Mouse (Mus musculus) forebrain, embryonic 10.5 days (tissue): ENCODE measurements at regions not wholly inside any gene's neighbourhood (a gene's known extent, or its start where the extent isn't known, plus 50 kb on each side); places are given as distances from the start of the nearest gene placed in this dataset.

ENCODE experiments used
- DNase-seq: peaks from one replicate; pipeline ENCODE4 v3.0.0-alpha.2; 2017; ENCODE audit warnings: low spot score; ENCODE audit errors: extremely low spot score
- H3K27ac ChIP-seq: fragments of 300-500 bp; sonication (generic); 2 replicates; pipeline ENCODE4 v1.5.1; 2016; ENCODE audit warnings: mild to moderate bottlenecking
- H3K27me3 ChIP-seq: fragments of 300-500 bp; sonication (generic); 2 replicates; pipeline ENCODE4 v1.6.1; 2016; ENCODE audit warnings: mild to moderate bottlenecking; ENCODE audit not compliant: poor library complexity, severe bottlenecking
- H3K36me3 ChIP-seq: fragments of 300-500 bp; sonication (generic); replicated peaks from 2 replicates; pipeline ENCODE4 v1.6.1; 2016; ENCODE audit warnings: mild to moderate bottlenecking, moderate library complexity
- H3K4me1 ChIP-seq: fragments of 300-500 bp; sonication (generic); 2 replicates; pipeline ENCODE4 v1.6.1; 2016
- H3K4me3 ChIP-seq: fragments of 300-500 bp; sonication (generic); 2 replicates; pipeline ENCODE4 v1.5.1; 2016; ENCODE audit warnings: mild to moderate bottlenecking, moderate library complexity
- H3K9me3 ChIP-seq: fragments of 300-500 bp; sonication (generic); 2 replicates; pipeline ENCODE4 v1.6.1; 2016; ENCODE audit warnings: mild to moderate bottlenecking, moderate library complexity
- WGBS: fragments of 180-500 bp; shearing (Covaris S2); methylation state at CpG from one replicate; pipeline ENCODE4 v1.1.7; 2016; 5-methylcytosine and 5-hydroxymethylcytosine counted together

DNA sequence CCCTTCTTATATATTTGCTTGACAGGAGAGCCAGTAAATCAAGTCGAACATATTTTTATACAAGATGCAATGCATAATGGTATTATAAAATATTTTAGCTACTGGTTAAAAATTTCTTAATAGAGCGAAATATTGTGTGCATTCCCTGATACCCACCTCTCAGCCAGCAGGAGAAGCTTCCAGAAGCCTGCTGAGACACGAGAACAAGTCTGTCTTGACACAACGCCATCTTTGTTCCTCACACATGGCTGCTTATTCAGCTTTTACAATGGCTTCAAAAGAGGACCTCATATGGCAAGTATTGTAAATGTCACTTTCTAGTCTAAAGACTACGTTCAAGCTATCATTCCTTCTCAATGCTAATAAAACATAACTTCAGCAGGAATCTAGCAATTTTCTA lies 217.1 kb upstream of the Sptlc3 start:
- Histone ChIP-seq H3K27me3 (no peaks in the 10 kb centered on the region), H3K4me1 (no peaks in the 10 kb centered on the region), H3K36me3 (no peaks in the 10 kb centered on the region), H3K4me3 (no peak overlapping the region), H3K27ac (no peak overlapping the region), H3K9me3 (no peaks in the 10 kb centered on the region)
- WGBS = 84% methylated on average over 5 of the region's 5 CpGs
- no peak for DNase-seq

DNA sequence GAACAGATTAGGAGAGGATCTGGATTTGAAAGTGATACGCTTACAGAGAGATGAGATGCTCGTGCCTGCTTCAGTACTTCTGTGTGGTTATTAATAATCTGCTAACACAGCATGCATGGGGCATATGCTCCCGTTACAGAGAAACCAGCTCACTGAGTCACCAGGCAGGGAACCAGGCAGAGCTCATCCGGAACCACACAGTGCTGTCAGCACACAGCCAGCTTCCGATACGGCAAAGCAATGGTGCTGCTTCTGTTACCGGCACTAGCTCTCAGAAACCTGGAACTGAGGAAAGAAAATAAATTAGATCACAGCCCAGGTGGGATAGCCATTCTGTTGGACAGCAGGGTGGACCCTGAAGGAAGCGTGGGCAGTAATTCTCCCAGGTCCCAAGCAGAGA lies 216.1 kb upstream of the Sptlc3 start:
- WGBS = 89% methylated on average over 8 of the region's 8 CpGs
- Histone ChIP-seq H3K27ac (no peak overlapping the region), H3K36me3 (no peaks in the 10 kb centered on the region), H3K4me3 (no peak overlapping the region), H3K27me3 (no peaks in the 10 kb centered on the region), H3K9me3 (no peaks in the 10 kb centered on the region), H3K4me1 (no peaks in the 10 kb centered on the region)
- DNase-seq = no peak

DNA sequence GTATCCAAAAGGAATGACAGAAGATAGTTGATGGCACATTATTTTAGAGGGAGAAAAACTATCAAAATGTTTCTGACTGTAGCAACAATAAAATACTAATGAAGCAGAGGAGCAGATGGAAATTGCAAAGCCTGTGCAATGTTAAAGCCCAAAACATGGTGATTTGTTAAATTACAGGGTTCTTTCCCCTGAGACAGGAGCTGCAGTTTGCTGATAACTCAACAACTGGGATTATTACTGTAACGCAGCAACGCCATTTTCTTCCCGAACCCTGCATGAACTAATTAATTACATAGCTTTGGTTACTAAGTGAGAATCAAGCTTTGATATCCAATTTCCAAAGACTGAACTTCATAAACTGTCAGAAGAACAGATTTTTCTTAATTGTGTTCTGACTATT lies 212.7 kb upstream of the Sptlc3 start:
- H3K4me3 ChIP-seq = no peak overlapping the region
- H3K4me1 ChIP-seq = no peaks in the 10 kb centered on the region
- no peak overlapping the region for H3K27ac ChIP-seq
- DNase-seq = no peak
- no peaks in the 10 kb centered on the region for H3K27me3 ChIP-seq
- H3K36me3 ChIP-seq = no peaks in the 10 kb centered on the region
- 88% methylated on average over 3 of the region's 3 CpGs for WGBS
- no peaks in the 10 kb centered on the region for H3K9me3 ChIP-seq

DNA sequence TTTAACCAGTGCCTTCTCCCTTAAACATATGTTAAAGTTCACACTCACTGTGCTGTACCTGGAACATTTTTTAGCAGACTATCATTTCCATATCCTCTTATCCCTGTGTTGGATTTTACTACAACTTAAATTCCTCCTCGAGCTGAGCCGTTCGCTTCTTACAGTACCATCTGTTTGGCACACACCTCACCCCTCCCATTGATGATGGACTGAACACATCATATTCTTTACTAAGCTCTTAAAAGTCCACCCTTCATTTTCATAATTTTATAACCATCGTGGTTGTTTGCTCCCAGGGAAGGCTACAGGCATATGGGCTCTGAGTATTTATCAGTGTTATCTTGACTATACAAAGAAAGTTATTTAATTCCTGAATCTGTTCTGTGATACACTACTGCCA lies 209.4 kb upstream of the Sptlc3 start:
- H3K27ac ChIP-seq = no peak overlapping the region
- H3K4me1 ChIP-seq = no peaks in the 10 kb centered on the region
- H3K4me3 ChIP-seq = no peak overlapping the region
- 93% methylated on average over 4 of the region's 4 CpGs for WGBS
- H3K36me3 ChIP-seq = no peaks in the 10 kb centered on the region
- H3K27me3 ChIP-seq = no peaks in the 10 kb centered on the region
- H3K9me3 ChIP-seq = no peaks in the 10 kb centered on the region
- DNase-seq = no peak

DNA sequence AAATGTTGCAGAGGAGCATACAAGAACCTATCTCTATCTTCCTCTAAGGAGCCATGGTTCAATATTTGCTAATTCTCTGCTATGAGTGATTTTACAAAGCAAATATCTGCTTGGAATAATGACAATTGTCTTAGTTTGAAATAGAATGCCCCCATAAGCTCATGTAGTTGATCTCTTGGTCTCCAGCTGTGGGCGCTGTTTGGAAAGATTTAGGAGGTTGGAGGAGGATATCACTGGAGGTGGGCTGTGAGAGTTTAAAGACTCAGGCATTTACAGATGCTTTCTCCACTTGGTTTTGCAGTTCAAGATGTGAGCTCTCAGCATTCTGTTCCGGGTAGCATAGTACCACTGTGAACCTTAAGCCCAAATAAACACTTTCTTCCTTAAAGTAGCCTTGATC lies 207.3 kb upstream of the Sptlc3 start:
- DNase-seq = no peak
- Histone ChIP-seq H3K4me3 (no peak overlapping the region), H3K27ac (no peak overlapping the region), H3K9me3 (no peaks in the 10 kb centered on the region), H3K27me3 (no peaks in the 10 kb centered on the region), H3K36me3 (no peaks in the 10 kb centered on the region), H3K4me1 (no peaks in the 10 kb centered on the region)
- 54% methylated on average over 2 of the region's 2 CpGs for WGBS

DNA sequence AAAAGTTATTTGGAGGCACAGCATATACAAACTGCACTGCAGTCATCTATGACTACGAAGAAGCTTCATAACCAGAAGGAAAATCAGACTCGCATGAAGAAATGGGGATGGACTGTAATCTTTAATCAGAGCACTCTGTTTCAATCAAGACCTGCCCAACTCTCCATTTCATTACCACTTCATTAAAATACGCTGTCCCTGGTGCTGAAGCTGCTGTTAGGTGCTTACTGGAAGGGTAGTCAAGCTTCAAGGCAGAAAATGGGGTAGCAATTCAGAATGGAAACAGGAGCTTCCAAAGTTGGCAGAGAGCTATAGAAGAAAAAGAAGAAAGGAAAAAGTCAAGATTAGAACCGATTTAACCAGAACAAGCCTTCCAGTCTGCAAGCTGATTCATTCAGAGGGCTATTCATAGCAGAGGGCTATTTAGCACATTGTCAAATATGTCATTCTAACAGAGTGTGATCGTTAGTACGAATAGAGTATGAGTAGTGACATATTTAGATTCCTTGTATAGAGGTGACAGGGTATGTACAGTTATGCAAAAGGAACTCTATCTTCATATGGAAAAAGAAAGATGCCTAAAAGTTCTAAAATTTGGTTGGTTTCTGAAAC lies 195.1 kb upstream of the Sptlc3 start:
- Histone ChIP-seq H3K36me3 (no peaks in the 10 kb centered on the region), H3K4me3 (no peak overlapping the region), H3K27ac (no peak overlapping the region), H3K4me1 (no peaks in the 10 kb centered on the region), H3K9me3 (no peaks in the 10 kb centered on the region), H3K27me3 (no peaks in the 10 kb centered on the region)
- 66% methylated on average over 6 of the region's 6 CpGs for WGBS
- no peak for DNase-seq

DNA sequence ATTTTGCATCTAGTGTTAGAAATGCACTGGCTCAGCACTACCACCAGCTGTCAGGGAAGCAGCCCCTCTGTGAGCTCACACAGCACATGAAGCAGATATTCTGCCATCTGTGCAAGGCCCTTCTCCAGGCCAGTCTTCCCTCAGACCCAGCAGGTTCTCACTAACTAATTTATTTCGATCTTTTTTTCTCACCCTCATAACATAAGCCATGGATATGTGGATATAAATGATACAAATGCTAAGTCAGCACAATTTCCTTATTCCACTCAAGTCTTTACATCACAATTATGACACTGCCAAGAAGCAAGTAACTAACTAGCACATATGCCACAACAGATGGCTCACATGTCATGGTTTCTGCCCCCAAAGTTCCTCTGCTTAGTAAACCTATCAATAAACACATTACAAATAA lies 182.3 kb upstream of the Sptlc3 start:
- no peak overlapping the region for H3K4me3 ChIP-seq
- H3K27me3 ChIP-seq = no peaks in the 10 kb centered on the region
- 94% methylated on average over 1 of the region's 1 CpGs for WGBS
- no peaks in the 10 kb centered on the region for H3K4me1 ChIP-seq
- no peaks in the 10 kb centered on the region for H3K9me3 ChIP-seq
- H3K27ac ChIP-seq = no peak overlapping the region
- no peak for DNase-seq
- no peaks in the 10 kb centered on the region for H3K36me3 ChIP-seq

DNA sequence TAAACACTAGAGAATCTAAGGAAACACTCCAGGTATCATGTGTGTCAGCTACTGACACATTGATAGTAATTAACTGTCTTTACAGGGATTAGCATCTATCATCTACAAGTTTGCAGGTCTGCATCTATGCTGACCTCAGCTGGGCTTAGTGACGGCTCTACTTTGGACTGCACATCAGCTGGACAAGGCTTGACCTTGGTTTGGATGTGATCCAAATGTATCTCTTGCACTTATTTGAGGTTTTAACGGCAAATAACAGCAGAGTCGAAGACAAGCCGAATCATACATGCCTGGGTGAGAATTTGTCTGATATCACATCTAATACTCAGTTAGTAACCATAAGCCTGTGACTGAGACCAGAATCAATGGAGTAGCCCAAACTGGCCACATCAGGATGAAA lies 181.7 kb upstream of the Sptlc3 start:
- 91% methylated on average over 4 of the region's 4 CpGs for WGBS
- no peak for DNase-seq
- Histone ChIP-seq H3K4me3 (no peak overlapping the region), H3K27ac (no peak overlapping the region), H3K4me1 (no peaks in the 10 kb centered on the region), H3K9me3 (no peaks in the 10 kb centered on the region), H3K36me3 (no peaks in the 10 kb centered on the region), H3K27me3 (no peaks in the 10 kb centered on the region)

DNA sequence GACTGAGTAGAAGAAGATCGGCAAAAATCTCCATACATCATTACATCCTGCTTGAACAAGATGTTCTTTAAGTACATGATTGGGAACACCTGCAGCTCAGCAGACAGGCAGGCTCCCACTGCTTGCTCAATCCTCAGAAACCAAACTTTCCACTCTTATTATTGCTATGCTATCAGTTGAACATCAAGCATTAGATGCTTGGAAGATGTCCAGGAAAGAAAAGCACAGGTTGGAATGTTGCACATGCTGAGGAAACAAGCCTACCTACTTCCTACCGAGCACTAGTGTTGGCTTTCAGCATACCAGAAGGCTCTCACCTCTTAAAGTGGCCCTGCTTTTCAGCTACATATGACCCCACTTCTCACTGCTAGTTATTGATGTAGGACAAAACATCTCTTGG lies 171.2 kb upstream of the Sptlc3 start:
- H3K4me3 ChIP-seq = no peak overlapping the region
- no peaks in the 10 kb centered on the region for H3K36me3 ChIP-seq
- no peaks in the 10 kb centered on the region for H3K9me3 ChIP-seq
- WGBS = 96% methylated on average over 2 of the region's 2 CpGs
- no peak overlapping the region for H3K27ac ChIP-seq
- no peaks in the 10 kb centered on the region for H3K4me1 ChIP-seq
- no peaks in the 10 kb centered on the region for H3K27me3 ChIP-seq
- DNase-seq = no peak

DNA sequence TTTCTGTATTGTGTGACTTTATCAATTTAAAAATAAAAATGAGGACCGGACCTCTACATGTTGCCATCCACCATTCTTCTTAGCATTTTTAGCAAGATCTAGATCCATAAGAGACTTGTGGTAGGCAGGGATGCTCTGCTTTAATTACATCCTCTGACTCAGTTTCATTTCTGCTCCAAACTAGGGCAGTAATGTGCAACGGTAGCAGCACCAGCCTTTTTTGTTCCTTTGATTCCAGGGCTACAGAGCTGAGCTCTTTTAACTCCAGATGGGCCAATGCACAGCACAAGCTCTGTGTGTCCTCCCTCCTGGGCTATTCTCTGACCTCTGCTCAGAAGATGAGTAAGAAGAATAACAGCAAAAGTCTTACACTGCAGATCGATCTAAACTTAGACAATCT lies 168.2 kb upstream of the Sptlc3 start:
- WGBS = 81% methylated on average over 3 of the region's 3 CpGs
- Histone ChIP-seq H3K27ac (no peak overlapping the region), H3K36me3 (no peaks in the 10 kb centered on the region), H3K27me3 (no peaks in the 10 kb centered on the region), H3K4me1 (no peaks in the 10 kb centered on the region), H3K4me3 (no peak overlapping the region), H3K9me3 (no peaks in the 10 kb centered on the region)
- DNase-seq = no peak

DNA sequence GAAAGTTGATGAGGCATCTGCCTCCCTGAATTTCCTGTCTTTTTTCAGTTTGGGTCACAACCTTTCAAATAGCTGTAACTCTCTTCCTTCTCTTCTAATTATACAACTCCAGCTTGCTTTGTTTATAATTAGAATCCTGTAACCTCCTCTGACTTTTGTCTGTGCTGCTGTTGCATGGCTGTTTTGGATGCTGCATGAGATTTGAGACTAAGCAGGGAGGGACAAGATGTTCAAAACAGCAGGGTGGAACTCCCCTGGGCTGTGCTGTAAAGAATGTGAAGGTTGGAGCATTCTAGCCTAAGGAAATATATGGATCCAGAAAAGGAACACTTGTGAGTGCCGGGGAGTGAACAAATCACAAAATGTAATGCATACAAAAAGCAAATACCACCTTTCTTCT lies 159.0 kb upstream of the Sptlc3 start:
- 73% methylated on average over 1 of the region's 1 CpGs for WGBS
- Histone ChIP-seq H3K4me3 (no peak overlapping the region), H3K27me3 (no peaks in the 10 kb centered on the region), H3K27ac (no peak overlapping the region), H3K4me1 (peaks cover 7% of the 10 kb centered on the region), H3K36me3 (no peaks in the 10 kb centered on the region), H3K9me3 (no peaks in the 10 kb centered on the region)
- DNase-seq = no peak

DNA sequence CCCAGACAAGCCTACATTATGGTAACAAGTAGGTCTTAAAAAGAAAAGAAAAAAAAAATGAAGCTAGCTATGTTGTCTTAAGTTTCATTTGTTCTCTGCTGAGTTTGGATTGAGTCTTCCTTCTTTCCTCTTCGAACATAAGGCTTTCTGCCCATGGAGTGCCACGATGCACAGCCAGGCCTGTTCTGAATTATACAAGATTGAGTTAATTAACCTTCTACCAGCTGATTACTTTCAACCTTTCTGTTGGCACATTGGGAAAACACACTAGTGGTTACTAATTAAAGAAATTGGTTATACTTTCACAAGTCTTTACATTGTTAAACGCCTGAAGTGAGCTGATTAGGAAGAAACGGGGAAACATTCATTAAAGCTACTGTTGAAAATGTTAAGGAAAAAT lies 155.5 kb upstream of the Sptlc3 start:
- Histone ChIP-seq H3K4me1 (peaks cover 7% of the 10 kb centered on the region), H3K4me3 (no peak overlapping the region), H3K27me3 (no peaks in the 10 kb centered on the region), H3K9me3 (no peaks in the 10 kb centered on the region), H3K27ac (no peak overlapping the region), H3K36me3 (no peaks in the 10 kb centered on the region)
- 76% methylated on average over 4 of the region's 4 CpGs for WGBS
- no peak for DNase-seq

DNA sequence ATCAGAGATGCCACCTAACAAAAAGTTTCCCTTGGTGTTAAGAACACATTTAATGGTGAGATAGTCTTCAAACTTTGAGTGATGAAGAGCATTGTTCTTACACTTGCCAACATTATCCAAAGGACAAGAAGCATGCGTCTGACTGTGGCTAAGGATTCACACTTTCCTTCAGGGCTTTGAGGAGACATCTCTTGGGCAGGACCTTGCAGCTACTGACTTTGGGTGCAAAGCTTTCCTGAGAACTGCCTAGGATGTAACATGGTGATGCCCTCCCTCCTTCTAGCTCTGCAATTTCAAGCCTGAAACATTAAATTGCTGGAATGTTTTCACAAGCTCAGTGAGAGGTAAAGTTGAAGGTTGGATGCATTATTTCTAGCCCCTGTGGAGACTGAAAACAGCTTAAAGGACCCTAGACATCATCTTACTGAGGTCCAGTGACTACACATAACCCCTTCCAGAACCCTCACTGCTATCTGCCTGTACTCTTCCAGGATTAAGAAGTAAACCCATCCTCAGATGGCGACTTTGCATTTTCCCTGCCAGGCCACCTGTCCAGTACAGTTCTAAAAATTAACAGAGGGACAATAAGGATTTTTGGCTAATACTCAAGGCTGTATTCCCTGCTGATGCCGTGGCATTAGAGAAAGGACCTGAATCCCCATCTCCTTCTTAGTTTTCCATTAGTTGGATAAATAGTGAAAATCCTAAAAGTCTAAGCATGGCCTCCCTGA lies 137.3 kb upstream of the Sptlc3 start:
- no peaks in the 10 kb centered on the region for H3K27me3 ChIP-seq
- H3K27ac ChIP-seq = no peak overlapping the region
- H3K9me3 ChIP-seq = no peaks in the 10 kb centered on the region
- 88% methylated on average over 3 of the region's 3 CpGs for WGBS
- no peak overlapping the region for H3K4me3 ChIP-seq
- no peak for DNase-seq
- H3K36me3 ChIP-seq = no peaks in the 10 kb centered on the region
- no peaks in the 10 kb centered on the region for H3K4me1 ChIP-seq
